Mouse (Mus musculus) adrenal gland, postnatal 4 days (tissue): ENCODE data around the gene Inip. TPM values are rescaled to one million over a fixed set of nuclear protein-coding genes. Genes with fewer than 3 reads are reported as not detected.

Source experiments
- DNase-seq, 2 experiments: peaks; one replicate each; pipeline ENCODE4 v3.0.0; 2021 to 2022; ENCODE audit warnings: low spot score in 2 of 2, mixed read lengths in 2 of 2
- total RNA-seq, 2 experiments: library from RNA; stranded (reverse); gene quantifications; 2 replicates each; pipeline ENCODE4 v1.2.3; 2021

The Inip gene
- total RNA-seq, 2 experiments from 2014 or later: 21.8 to 24.1 TPM

DNA sequence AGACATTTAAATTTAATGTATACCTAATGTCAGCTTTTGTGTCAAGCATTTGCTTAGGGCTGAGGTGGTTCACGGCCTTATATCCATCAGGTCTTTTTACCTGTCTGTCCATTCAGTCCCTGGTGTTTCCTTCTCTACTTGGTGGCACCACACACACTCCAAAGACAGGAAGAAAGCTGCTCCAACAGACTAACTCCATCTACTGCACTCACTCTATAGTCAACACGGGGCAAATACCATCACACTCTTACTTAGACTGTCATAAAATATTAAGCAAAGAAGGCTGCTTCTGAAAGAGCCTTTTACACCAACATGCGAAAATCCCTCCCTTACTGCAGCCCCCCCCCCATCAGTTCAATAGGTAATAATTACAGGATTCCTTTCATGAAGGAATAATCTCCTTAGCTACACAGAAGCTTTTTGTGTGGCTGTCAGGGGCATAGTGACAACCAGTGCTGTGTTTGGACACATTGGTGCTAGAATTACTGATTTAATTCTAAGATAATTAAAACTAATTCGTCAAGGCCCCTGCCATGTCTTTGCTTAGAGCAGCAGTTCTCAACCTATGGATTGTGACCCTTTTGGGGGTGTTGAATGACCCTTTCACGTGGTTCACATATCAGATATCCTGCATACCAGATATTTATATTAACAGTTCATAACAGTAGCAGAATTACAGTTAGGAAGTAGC lies 74.1 kb downstream of the Inip start:
- DNase-seq: no peak

DNA sequence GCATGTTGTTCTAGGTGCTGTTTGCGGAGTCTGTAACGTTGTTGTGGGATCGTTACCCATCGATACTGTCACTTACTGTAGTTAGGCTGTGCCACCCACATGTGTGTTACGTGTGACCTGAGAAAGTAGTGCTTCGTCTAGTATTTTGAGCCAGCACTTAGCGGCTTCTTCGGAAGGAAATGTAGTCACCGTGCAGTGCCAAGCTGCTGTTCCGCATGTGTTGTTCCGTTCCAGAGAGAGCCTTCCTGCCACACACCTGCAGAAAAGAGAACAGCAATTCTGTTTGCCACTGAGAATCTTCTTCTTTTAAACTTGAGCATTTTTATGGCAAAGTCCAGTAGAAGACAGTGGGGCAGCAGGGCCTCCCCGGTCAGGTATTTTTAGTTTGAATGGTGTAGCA lies 74.9 kb downstream of the Inip start:
- no peak for DNase-seq

DNA sequence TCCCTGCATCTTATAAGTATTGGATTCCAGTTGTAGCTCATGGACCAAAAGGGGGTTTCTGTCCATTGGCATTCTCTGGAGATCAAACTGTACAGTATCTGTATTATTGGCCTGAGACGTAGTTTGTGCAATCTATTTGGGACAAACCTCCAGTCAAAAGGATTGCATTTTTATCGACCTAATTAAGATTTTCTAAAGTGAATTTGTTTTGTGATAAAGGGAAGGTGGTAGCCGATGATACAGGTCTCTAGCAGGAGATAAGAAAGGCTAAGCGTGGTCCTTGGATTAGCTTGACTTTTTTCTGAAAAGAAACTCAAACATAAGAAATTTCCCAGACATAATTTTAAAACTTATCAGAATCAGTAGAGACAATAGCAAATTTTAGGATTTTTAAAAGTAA lies 75.8 kb downstream of the Inip start:
- DNase-seq: no peak

DNA sequence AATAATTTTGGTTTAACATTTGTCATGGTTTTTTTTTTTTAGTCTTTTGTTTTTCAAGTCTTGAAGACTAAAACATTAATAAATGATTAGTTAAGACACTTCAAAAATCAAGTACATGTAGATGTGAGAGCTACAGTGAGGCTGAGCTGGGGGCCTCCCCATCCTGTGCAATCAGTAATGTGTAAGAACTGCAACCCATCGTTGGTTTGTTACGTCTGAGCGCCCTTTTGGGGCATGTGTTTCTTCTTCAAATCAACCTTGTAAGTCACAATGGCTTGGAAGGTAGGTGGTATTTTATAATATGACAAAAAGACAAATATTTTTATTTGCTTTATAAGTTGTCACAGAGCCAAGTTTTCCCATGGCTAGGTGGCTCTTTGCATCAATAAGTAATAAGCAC lies 79.6 kb downstream of the Inip start:
- DNase-seq: no peak

Other genes with a start within 250 kb of the Inip start
- gene Hsdl2, start 220.0 kb downstream of the Inip start, total RNA-seq: 10 to 100 TPM; 64.9 to 67.0 TPM
- gene E130308A19Rik, start 175.4 kb downstream of the Inip start, total RNA-seq: 10 to 100 TPM; 27.4 to 32.9 TPM
- gene Snx30, start 4.3 kb upstream of the Inip start, total RNA-seq: 10 to 100 TPM; 13.2 to 14.0 TPM
- gene Slc46a2, start 113.5 kb upstream of the Inip start, total RNA-seq: not detected
- not detected for gene Mup4, start 159.1 kb upstream of the Inip start, total RNA-seq
- gene Mup6, start 162.7 kb upstream of the Inip start, total RNA-seq: not detected